Mouse (Mus musculus) cortical plate, adult 2 months (tissue): ENCODE results near the gene Trak1.

Experiments used
- CTCF ChIP-seq: fragments of 200-500 bp; IDR thresholded peaks from 2 replicates; pipeline ENCODE4 v1.5.1; 2011; ENCODE audit warnings: mild to moderate bottlenecking, control low read depth, low read length; ENCODE audit not compliant: insufficient read depth; ENCODE audit errors: extremely low read depth
- POLR2A ChIP-seq: fragments of 200-500 bp; IDR thresholded peaks from 2 replicates; pipeline ENCODE4 v1.6.1; 2011; ENCODE audit warnings: mild to moderate bottlenecking, low read length, control low read depth; ENCODE audit not compliant: insufficient read depth; ENCODE audit errors: extremely low read depth

GRCm38 (mm10) chr9:121253983-121254382, 43.3 kb upstream of the Trak1 start:
- TF ChIP-seq POLR2A, result no peak
- TF ChIP-seq CTCF, result no peak
